Mouse (Mus musculus) stomach, embryonic 14.5 days (tissue): ENCODE measurements around the gene Pbx2. TPM values are rescaled to one million over a fixed set of nuclear protein-coding genes. Genes with fewer than 3 reads are reported as not detected.

Source experiments
- ATAC-seq: fragments of 200-750 bp; cut with Nextera tagmentation; 2 replicates; pipeline ENCODE4 v1.8.0; 2017; ENCODE audit warnings: low read depth, moderate TSS enrichment; ENCODE audit not compliant: insufficient number of reproducible peaks, insufficient read depth, low FRiP score
- H3K27ac ChIP-seq: fragments of 300-500 bp; sonication (generic); 2 replicates; pipeline ENCODE4 v1.5.1; 2014; ENCODE audit warnings: mild to moderate bottlenecking, low read length, moderate library complexity, mixed read lengths
- H3K27me3 ChIP-seq: fragments of 300-500 bp; sonication (generic); 2 replicates; pipeline ENCODE4 v1.6.1; 2014; ENCODE audit warnings: low read length, control low read depth, mixed read lengths; ENCODE audit not compliant: control insufficient read depth, insufficient read depth
- H3K36me3 ChIP-seq: fragments of 300-500 bp; sonication (generic); 2 replicates; pipeline ENCODE4 v1.6.1; 2014; ENCODE audit warnings: mild to moderate bottlenecking, control low read depth, low read length, moderate library complexity, mixed read lengths; ENCODE audit not compliant: control insufficient read depth, insufficient read depth
- H3K4me1 ChIP-seq: fragments of 300-500 bp; sonication (generic); 2 replicates; pipeline ENCODE4 v1.6.1; 2014; ENCODE audit warnings: low read length, control low read depth, mixed read lengths; ENCODE audit not compliant: control insufficient read depth, insufficient read depth
- H3K4me2 ChIP-seq: fragments of 300-500 bp; sonication (generic); replicated peaks from 2 replicates; pipeline ENCODE4 v1.6.1; 2014; ENCODE audit warnings: low read depth, low read length, control low read depth
- H3K4me3 ChIP-seq: fragments of 300-500 bp; sonication (generic); 2 replicates; pipeline ENCODE4 v1.5.1; 2014; ENCODE audit warnings: low read depth, low read length, control low read depth
- H3K9ac ChIP-seq: fragments of 300-500 bp; sonication (generic); replicated peaks from 2 replicates; pipeline ENCODE4 v1.6.1; 2014; ENCODE audit warnings: low read depth, mild to moderate bottlenecking, control low read depth, low read length, moderate library complexity, mixed read lengths
- H3K9me3 ChIP-seq: fragments of 300-500 bp; sonication (generic); 2 replicates; pipeline ENCODE4 v1.6.1; 2016; ENCODE audit warnings: low read depth, low read length, control low read depth; ENCODE audit not compliant: control insufficient read depth
- WGBS: fragments of 180-500 bp; shearing (Covaris S2); extraction: QIAGEN DNeasy Blood & Tissue Kit; methylation state at CpG from one replicate; pipeline ENCODE4 v1.1.7; 2014; 5-methylcytosine and 5-hydroxymethylcytosine counted together
- polyA plus RNA-seq: library from polyadenylated mRNA; unstranded; fragments of >200 nt; fragmentation: Nextera tagmentation; extraction: Ambion mirVana; gene quantifications from 2 replicates; pipeline ENCODE4 v1.2.1, GENCODE M21; 2014

Gene Pbx2
- polyA plus RNA-seq, 1 experiment from 2014 or later, result 13.1 TPM

- Histone ChIP-seq H3K27me3 (no peaks in the 10 kb centered on the region), H3K9ac (no peak overlapping the region), H3K4me1 (peaks cover 13% of the 10 kb centered on the region), H3K4me2 (no peak overlapping the region), H3K27ac (no peak overlapping the region), H3K36me3 (no peaks in the 10 kb centered on the region), H3K4me3 (no peak overlapping the region), H3K9me3 (no peaks in the 10 kb centered on the region)
- no peak for ATAC-seq
- 90% methylated on average over 8 of the region's 8 CpGs for WGBS
These were observed 7.2 kb upstream of the Pbx2 start for GRCm38 (mm10) chr17:34583819-34584218.

GRCm38 (mm10) chr17:34585121-34585520, 5.9 kb upstream of the Pbx2 start:
- Histone ChIP-seq H3K27ac (no peak overlapping the region), H3K4me1 (peaks cover 26% of the 10 kb centered on the region), H3K36me3 (no peaks in the 10 kb centered on the region), H3K9ac (no peak overlapping the region), H3K4me3 (no peak overlapping the region), H3K27me3 (no peaks in the 10 kb centered on the region), H3K4me2 (no peak overlapping the region), H3K9me3 (no peaks in the 10 kb centered on the region)
- WGBS, result 90% methylated on average over 8 of the region's 8 CpGs
- no peak for ATAC-seq

- Histone ChIP-seq H3K9me3 (no peaks in the 10 kb centered on the region), H3K27me3 (no peaks in the 10 kb centered on the region), H3K36me3 (no peaks in the 10 kb centered on the region), H3K27ac (peak overlapping the region; percentile 96), H3K4me3 (peak overlapping the region; percentile 71), H3K4me1 (peaks cover 36% of the 10 kb centered on the region), H3K9ac (peak overlapping the region; percentile 25; the same call in 1 of the 2 replicates), H3K4me2 (peak overlapping the region; percentile 94)
- ATAC-seq, result no peak
- WGBS, result 30% methylated on average over 32 of the region's 32 CpGs
These were observed 4.9 kb upstream of the Pbx2 start for GRCm38 (mm10) chr17:34585877-34586771.

- Histone ChIP-seq H3K9ac (peak overlapping the region; percentile 79), H3K27ac (peak overlapping the region; percentile 96), H3K36me3 (no peaks in the 10 kb centered on the region), H3K9me3 (no peaks in the 10 kb centered on the region), H3K4me2 (peak overlapping the region; percentile 94), H3K4me3 (peak overlapping the region; percentile 71), H3K27me3 (no peaks in the 10 kb centered on the region), H3K4me1 (peaks cover 39% of the 10 kb centered on the region)
- peak; percentile 83 for ATAC-seq
- under 1% methylated on average over 38 of the region's 38 CpGs for WGBS
These were observed 4.2 kb upstream of the Pbx2 start for GRCm38 (mm10) chr17:34586796-34587422.

- peak; percentile 86 for ATAC-seq
- H3K9ac ChIP-seq, result peak overlapping the region; percentile 79
- peak overlapping the region; percentile 96 for H3K27ac ChIP-seq
- no peaks in the 10 kb centered on the region for H3K27me3 ChIP-seq
- peak overlapping the region; percentile 94 for H3K4me2 ChIP-seq
- peaks cover 39% of the 10 kb centered on the region for H3K4me1 ChIP-seq
- H3K9me3 ChIP-seq, result no peaks in the 10 kb centered on the region
- WGBS, result under 1% methylated on average over 48 of the region's 50 CpGs
- peak overlapping the region; percentile 71 for H3K4me3 ChIP-seq
- no peaks in the 10 kb centered on the region for H3K36me3 ChIP-seq
These were observed 3.6 kb upstream of the Pbx2 start for GRCm38 (mm10) chr17:34587423-34587811.

- Histone ChIP-seq H3K9me3 (no peaks in the 10 kb centered on the region), H3K4me3 (peak overlapping the region; percentile 71), H3K27ac (peak overlapping the region; percentile 96), H3K9ac (peak overlapping the region; percentile 79), H3K36me3 (no peaks in the 10 kb centered on the region), H3K4me1 (peaks cover 39% of the 10 kb centered on the region), H3K4me2 (peak overlapping the region; percentile 94), H3K27me3 (no peaks in the 10 kb centered on the region)
- 7% methylated on average over 19 of the region's 19 CpGs for WGBS
- ATAC-seq, result no peak
These were observed 3.3 kb upstream of the Pbx2 start for GRCm38 (mm10) chr17:34587814-34588213.

GRCm38 (mm10) chr17:34588767-34589166, 2.3 kb upstream of the Pbx2 start:
- no peak overlapping the region for H3K4me3 ChIP-seq
- no peak overlapping the region for H3K27ac ChIP-seq
- no peaks in the 10 kb centered on the region for H3K36me3 ChIP-seq
- no peak for ATAC-seq
- H3K9ac ChIP-seq, result no peak overlapping the region
- no peaks in the 10 kb centered on the region for H3K9me3 ChIP-seq
- H3K4me2 ChIP-seq, result no peak overlapping the region
- WGBS, result 59% methylated on average over 3 of the region's 3 CpGs
- H3K27me3 ChIP-seq, result no peaks in the 10 kb centered on the region
- H3K4me1 ChIP-seq, result peaks cover 41% of the 10 kb centered on the region

GRCm38 (mm10) chr17:34589206-34589605, 1.9 kb upstream of the Pbx2 start:
- Histone ChIP-seq H3K9me3 (no peaks in the 10 kb centered on the region), H3K4me2 (peak overlapping the region; percentile 88; the same call in 1 of the 2 replicates), H3K36me3 (no peaks in the 10 kb centered on the region; the same call in 1 of the 2 replicates), H3K4me1 (peaks cover 45% of the 10 kb centered on the region), H3K27me3 (no peaks in the 10 kb centered on the region), H3K27ac (peak overlapping the region; percentile 69), H3K4me3 (no peak overlapping the region), H3K9ac (no peak overlapping the region)
- no peak for ATAC-seq
- whole genome bisulfite sequencing, result 48% methylated on average over 7 of the region's 7 CpGs
